Mouse (Mus musculus) CH12.LX (cell line): ENCODE data around the gene Zbtb6. TPM values are rescaled to one million over a fixed set of nuclear protein-coding genes. Genes with fewer than 3 reads are reported as not detected.
A peak's percentile ranks its signal among the peaks of the same experiment; 100 is the strongest.

ENCODE experiments used
- DNase-seq: peaks from one replicate; pipeline ENCODE4 v3.0.0-alpha.2; 2013; ENCODE audit errors: extremely low read depth
- H3K27ac ChIP-seq: 2 replicates; pipeline ENCODE4 v1.5.1; 2012; ENCODE audit warnings: low read depth, mild to moderate bottlenecking, control low read depth, moderate library complexity; ENCODE audit not compliant: insufficient read depth
- H3K27me3 ChIP-seq: replicated peaks from 2 replicates; pipeline ENCODE3; 2012; ENCODE audit warnings: inconsistent platforms
- H3K36me3 ChIP-seq, 2 experiments: replicated peaks in 1 of 2; 2 replicates each; pipeline versions ENCODE3 to v1.6.1; 2012; ENCODE audit warnings: inconsistent platforms in 1 of 2, low read length in 1 of 2, mild to moderate bottlenecking in 1 of 2, mixed read lengths in 1 of 2, moderate library complexity in 1 of 2; ENCODE audit not compliant: control insufficient read depth in 1 of 2, insufficient read depth in 1 of 2
- H3K4me1 ChIP-seq, 2 experiments: 2 replicates each; pipeline ENCODE4 v1.6.1; 2012; ENCODE audit warnings: inconsistent platforms in 1 of 2, moderate library complexity in 1 of 2; ENCODE audit not compliant: insufficient read depth in 2 of 2, control insufficient read depth in 1 of 2
- H3K4me2 ChIP-seq: 2 replicates; pipeline ENCODE4 v1.6.1; 2012; ENCODE audit warnings: low read depth, mild to moderate bottlenecking, control low read depth; ENCODE audit not compliant: poor library complexity, insufficient read depth, severe bottlenecking
- H3K4me3 ChIP-seq, 3 experiments: fragments of 150-350 bp in 1 of 3; sonication (generic) in 1 of 3; replicated peaks in 1 of 3; 2 replicates each; pipeline versions ENCODE3 to v1.5.1; 2011 to 2012; ENCODE audit warnings: low read depth in 2 of 3, low read length in 2 of 3, mild to moderate bottlenecking in 2 of 3, moderate library complexity in 2 of 3, control low read depth in 1 of 3, improper control_type of control experiment in 1 of 3, inconsistent platforms in 1 of 3, mixed read lengths in 1 of 3; ENCODE audit not compliant: poor library complexity in 1 of 3
- H3K79me2 ChIP-seq: replicated peaks from 2 replicates; pipeline ENCODE4 v1.6.1; 2012; ENCODE audit warnings: mild to moderate bottlenecking, moderate library complexity; ENCODE audit not compliant: control insufficient read depth, poor library complexity, insufficient read depth, severe bottlenecking; ENCODE audit errors: extremely low read depth
- H3K9ac ChIP-seq: 2 replicates; pipeline ENCODE4 v1.6.1; 2012; ENCODE audit warnings: low read depth, mild to moderate bottlenecking, control low read depth, moderate library complexity; ENCODE audit not compliant: insufficient read depth
- H3K9me3 ChIP-seq: replicated peaks from 2 replicates; pipeline ENCODE3; 2012; ENCODE audit warnings: low read length, inconsistent platforms, mixed read lengths
- CTCF ChIP-seq, 2 experiments: IDR thresholded peaks in 1 of 2; conservative IDR thresholded peaks in 1 of 2; 2 replicates each; pipeline ENCODE4 v1.5.1; 2011 to 2012; ENCODE audit warnings: low read depth in 2 of 2, low read length in 2 of 2, improper control_type of control experiment in 1 of 2, inconsistent platforms in 1 of 2, mild to moderate bottlenecking in 1 of 2, moderate library complexity in 1 of 2
- dilution Hi-C: fragments of 300-500 bp; cut with MboI; formaldehyde crosslinking; loops from 2 replicates; pipeline ENCODE4 v1.14.3; 2020; ENCODE audit warnings: low sequenced_read_pairs; ENCODE audit not compliant: extremely low pct_unique_long_range_greater_than_20kb, extremely low pct_ligation_motif_present
- in situ Hi-C: fragments of 300-500 bp; cut with MboI; formaldehyde crosslinking; loops from 3 replicates; pipeline ENCODE4 v1.14.3; 2019; ENCODE audit warnings: low sequenced_read_pairs, low pct_ligation_motif_present, low pct_unique_long_range_greater_than_20kb, mixed read lengths
- polyA plus RNA-seq: library from polyadenylated mRNA; unstranded; fragments of >175 nt; gene quantifications from 2 replicates; pipeline ENCODE4 v1.2.1, GENCODE M21; 2012; ENCODE audit warnings: low read depth; ENCODE audit not compliant: insufficient read length
- total RNA-seq, 2 experiments: library from RNA; depleted of rRNA; stranded (reverse); fragments of 300-350 nt in 1 of 2; fragments of >200 nt in 1 of 2; gene quantifications; 2 replicates each; pipeline ENCODE4 v1.2.3; 2012 to 2014

Zbtb6 gene
- total and polyA plus RNA-seq, 3 experiments = 6.7 to 23.3 (median 9.2) TPM

GRCm38 (mm10) chr2:37376018-37376417 is 67.0 kb downstream of the Zbtb6 start:
- Histone ChIP-seq H3K9me3 (no peaks in the 10 kb centered on the region), H3K27ac (no peak overlapping the region), H3K4me3 (no peak overlapping the region), H3K4me1 (peaks cover 0 to 10% of the 10 kb centered on the region in 2 experiments; a peak in 2 of 4 replicates), H3K79me2 (no peaks in the 10 kb centered on the region), H3K27me3 (no peaks in the 10 kb centered on the region), H3K9ac (no peak overlapping the region), H3K4me2 (no peak overlapping the region), H3K36me3 (peaks cover 16 to 43% of the 10 kb centered on the region in 2 experiments)
- DNase-seq = peak; percentile 47
- no peak for TF ChIP-seq CTCF (conservative IDR thresholded peaks at IDR 0.05 in 1 of 2, IDR thresholded peaks at IDR 0.05 in 1 of 2; ENCODE audit: low read depth in 2 of 2, low read length in 2 of 2)
- dilution Hi-C loops (no loop called here), in situ Hi-C loops (loop anchor here (10.0 kb wide), 1 partner anchor 399 kb away; the partner anchor contains the start of gene Crb2)

Other genes with a start within 250 kb of the Zbtb6 start
- gene Olfr366, start 231.6 kb downstream of the Zbtb6 start, total RNA-seq (2012; rRNA removed) = not detected in 2 replicates
- not detected in 2 replicates for gene Olfr366, start 231.6 kb downstream of the Zbtb6 start, total RNA-seq (2014; rRNA removed)
- 0.04 TPM in 1 of 2 replicates, not detected in the other for gene Olfr366, start 231.6 kb downstream of the Zbtb6 start, polyA plus RNA-seq
- gene Olfr368, start 116.7 kb downstream of the Zbtb6 start, total RNA-seq (2012; rRNA removed) = not detected in 2 replicates
- gene Olfr368, start 116.7 kb downstream of the Zbtb6 start, total RNA-seq (2014; rRNA removed) = not detected in 2 replicates
- gene Olfr368, start 116.7 kb downstream of the Zbtb6 start, polyA plus RNA-seq = not detected in 2 replicates
- gene Pdcl, start 83.8 kb downstream of the Zbtb6 start, total RNA-seq (2012; rRNA removed) = 48.4 and 55.7 TPM in 2 replicates
- gene Pdcl, start 83.8 kb downstream of the Zbtb6 start, total RNA-seq (2014; rRNA removed) = 103 and 123 TPM in 2 replicates
- 115 and 144 TPM in 2 replicates for gene Pdcl, start 83.8 kb downstream of the Zbtb6 start, polyA plus RNA-seq
- gene Rc3h2, start 20.3 kb downstream of the Zbtb6 start, total RNA-seq (2012; rRNA removed) = 6.2 and 8.0 TPM in 2 replicates
- 7.9 and 10.1 TPM in 2 replicates for gene Rc3h2, start 20.3 kb downstream of the Zbtb6 start, total RNA-seq (2014; rRNA removed)
- gene Rc3h2, start 20.3 kb downstream of the Zbtb6 start, polyA plus RNA-seq = 4.2 and 5.7 TPM in 2 replicates
- 7.4 and 7.5 TPM in 2 replicates for gene Zbtb26, start within 50 bp of the Zbtb6 start, total RNA-seq (2012; rRNA removed)
- gene Zbtb26, start within 50 bp of the Zbtb6 start, total RNA-seq (2014; rRNA removed) = 6.3 and 6.8 TPM in 2 replicates
- gene Zbtb26, start within 50 bp of the Zbtb6 start, polyA plus RNA-seq = 3.9 and 4.1 TPM in 2 replicates
- gene Rabgap1, start 108 bp upstream of the Zbtb6 start, total RNA-seq (2012; rRNA removed) = 17.5 and 19.4 TPM in 2 replicates
- gene Rabgap1, start 108 bp upstream of the Zbtb6 start, total RNA-seq (2014; rRNA removed) = 21.9 and 23.9 TPM in 2 replicates
- 16.6 and 18.1 TPM in 2 replicates for gene Rabgap1, start 108 bp upstream of the Zbtb6 start, polyA plus RNA-seq
- 0.21 and 0.25 TPM in 2 replicates for gene Gpr21, start 73.2 kb upstream of the Zbtb6 start, total RNA-seq (2012; rRNA removed)
- 0.05 TPM in 1 of 2 replicates, not detected in the other for gene Gpr21, start 73.2 kb upstream of the Zbtb6 start, total RNA-seq (2014; rRNA removed)
- gene Gpr21, start 73.2 kb upstream of the Zbtb6 start, polyA plus RNA-seq = not detected in 2 replicates